Mouse (Mus musculus) layer of hippocampus, adult 8-10 months (tissue): Measurements from ENCODE around the gene Mfsd13b. TPM values are rescaled to one million over a fixed set of nuclear protein-coding genes. Genes with fewer than 3 reads are reported as not detected.

Experiments used
- DNase-seq, 2 experiments: peaks; one replicate each; pipeline ENCODE4 v3.0.0; 2022; ENCODE audit warnings: low spot score in 2 of 2
- total RNA-seq, 4 experiments: library from RNA; stranded (reverse); gene quantifications; 2 replicates each; pipeline ENCODE4 v1.2.4; 2022

Gene Mfsd13b
- total RNA-seq, 4 experiments from 2014 or later = 0.92 to 3.2 (median 1.4) TPM

DNA sequence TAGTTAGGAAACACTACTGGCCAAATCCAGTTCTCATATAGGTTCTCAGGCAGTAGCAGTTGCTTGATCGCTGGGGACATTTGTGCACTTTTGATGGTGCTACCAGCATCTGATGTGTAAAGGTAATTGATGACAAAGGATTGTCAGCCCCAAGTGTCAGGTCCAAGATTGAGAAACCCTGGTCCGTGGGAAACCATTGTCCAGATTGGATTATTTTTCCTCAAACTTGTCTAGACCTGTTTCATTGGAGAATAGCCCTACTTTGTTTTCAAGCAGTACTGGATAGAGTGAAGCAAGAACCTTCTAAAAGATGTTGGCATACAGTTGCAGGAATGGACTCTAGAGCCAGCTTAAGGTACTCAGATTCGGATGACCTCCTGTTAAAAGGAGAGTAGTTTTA is 60.7 kb downstream of the Mfsd13b start:
- no peak for DNase-seq

DNA sequence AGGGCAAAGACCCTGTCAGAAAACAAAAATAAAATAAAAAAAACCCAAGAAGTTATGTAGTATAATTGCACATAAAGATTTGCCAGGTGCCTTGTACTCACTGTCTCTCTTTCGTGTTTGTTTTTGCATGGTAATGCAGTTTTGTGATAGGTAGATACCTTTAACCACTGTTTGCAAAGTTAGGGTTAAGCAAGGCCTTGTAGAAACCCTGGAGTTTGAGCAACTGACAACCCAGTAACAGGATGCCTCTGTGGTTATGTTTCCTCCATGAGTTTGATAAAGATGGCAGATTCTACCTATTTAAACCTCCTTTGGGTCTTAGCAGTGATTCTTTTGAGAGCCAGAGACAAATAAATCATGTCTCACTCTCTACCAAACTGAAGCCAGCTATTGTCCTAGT is 61.2 kb downstream of the Mfsd13b start:
- no peak for DNase-seq

DNA sequence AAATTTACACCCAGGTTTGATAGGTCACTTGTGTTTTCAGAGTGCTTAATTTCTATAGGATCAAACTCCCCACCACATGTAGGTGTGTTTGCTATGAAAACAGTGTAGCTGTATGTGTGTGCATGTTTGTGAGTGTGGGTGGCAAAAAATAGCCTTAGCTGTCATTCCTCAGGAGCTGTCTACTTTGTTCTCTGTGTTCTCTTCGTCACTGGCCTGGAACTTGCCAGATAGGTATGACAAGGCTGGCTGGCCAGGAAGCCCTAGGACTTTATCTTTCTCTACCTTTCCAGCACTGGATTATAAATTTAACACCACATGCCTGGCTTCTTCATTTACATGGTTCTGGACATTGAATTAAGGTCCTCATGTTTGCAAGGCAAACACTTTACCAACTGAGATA is 61.9 kb downstream of the Mfsd13b start:
- DNase-seq = no peak

DNA sequence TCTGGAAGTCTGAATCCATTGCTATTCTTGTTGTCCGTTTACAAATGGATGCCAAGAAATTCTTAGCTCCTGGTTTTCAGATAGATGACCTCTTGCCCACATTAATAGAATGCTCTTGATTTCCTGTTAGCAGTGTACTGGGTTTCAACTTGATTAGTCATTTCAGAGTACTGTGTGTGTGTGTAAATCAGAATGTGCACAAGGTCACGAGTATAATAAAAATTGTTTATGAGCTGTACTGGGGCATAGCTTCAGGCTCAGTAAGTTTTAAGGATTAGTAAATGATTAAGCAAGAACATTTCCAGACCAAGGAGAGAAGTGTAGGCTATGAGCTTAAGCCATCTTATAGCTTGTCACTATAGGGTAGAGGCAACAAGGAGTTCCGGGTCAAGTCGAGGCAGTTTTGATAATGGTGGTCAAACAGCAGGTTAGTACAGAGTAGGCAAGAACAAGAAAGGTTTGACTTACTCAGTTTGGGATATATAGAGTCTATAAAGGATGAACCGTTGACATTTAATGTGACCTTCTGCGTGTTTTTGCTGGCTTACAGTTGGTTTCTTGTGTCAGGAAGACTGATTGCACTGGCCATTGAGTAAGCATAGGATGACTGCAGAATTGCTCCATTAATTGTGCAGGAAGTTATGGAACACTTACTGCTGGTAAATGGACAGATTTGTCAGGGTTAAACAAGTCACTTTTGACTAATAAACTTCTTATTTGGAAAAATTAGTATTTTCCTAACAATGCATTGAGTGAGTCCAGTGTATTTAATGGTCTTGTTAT is 63.6 kb downstream of the Mfsd13b start:
- DNase-seq = no peak

DNA sequence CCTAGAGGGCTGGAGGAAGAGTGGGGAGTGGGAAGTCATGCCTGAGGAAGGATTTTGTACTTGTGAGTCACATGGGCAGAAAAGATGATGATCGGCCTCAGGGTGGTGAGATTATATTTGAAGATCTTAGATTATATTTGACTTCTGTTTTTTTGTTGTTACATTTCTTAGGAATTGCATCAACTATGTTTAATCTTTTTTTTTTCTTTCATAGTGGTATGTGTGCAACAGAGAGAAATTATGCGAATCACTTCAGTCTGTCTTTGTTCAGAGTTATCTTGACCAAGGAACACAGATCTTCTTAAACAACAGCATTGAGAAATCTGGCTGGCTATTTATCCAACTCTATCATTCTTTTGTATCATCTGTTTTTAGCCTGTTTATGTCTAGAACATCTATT is 65.3 kb downstream of the Mfsd13b start:
- DNase-seq = no peak

DNA sequence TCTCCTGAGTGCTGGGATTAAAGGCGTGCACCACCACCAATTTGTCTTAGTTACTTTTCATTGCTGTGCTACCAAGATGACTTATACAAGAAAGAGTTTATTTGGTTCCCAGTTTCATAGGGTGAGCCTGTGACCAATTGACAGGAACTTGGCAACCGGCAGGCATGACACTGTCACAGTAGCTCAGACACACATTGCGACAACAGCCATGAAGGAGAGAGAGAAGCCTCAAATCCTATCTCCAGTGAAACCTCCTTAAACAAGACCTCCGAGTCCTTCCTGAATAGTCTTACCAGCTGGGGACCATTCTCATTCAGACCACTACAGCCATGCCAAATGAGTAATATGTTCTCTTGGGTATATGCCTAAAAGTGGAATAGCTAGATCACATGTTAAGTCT is 70.8 kb downstream of the Mfsd13b start:
- DNase-seq = no peak

DNA sequence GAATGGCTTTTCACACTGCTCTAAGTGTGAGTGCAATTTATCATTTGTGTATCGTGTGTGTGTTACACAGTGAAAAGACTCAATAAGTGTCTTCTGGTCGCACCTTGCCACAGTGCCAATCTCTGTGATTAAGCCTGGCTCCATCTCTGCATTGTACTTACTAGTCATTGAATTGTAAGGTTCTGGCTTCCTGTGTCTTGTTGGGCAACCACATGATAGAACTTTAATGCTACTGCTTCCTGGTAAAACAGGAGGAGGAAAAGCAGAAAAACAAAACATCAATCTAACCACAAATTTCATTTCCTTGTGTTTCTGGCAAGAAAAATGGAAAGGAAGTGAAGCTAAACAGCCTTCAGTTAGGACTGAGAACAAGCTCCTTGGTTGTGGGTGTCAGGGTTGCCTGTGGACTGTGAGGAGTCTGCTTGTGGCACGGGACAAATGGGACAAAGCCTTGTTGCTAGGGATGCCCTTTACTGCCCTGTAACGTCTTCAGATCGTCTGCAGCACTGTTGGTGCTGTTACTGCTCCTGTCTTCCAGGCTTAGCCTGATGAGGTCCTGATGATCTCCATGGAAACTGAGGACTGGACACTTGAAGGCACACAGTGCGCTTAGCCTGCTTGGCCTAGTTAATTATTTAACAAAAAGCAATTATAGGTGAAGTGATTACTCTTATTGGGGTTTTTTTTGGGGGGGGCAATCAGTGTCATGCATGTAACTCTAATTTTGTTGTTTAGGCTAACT is 77.3 kb downstream of the Mfsd13b start:
- no peak for DNase-seq

DNA sequence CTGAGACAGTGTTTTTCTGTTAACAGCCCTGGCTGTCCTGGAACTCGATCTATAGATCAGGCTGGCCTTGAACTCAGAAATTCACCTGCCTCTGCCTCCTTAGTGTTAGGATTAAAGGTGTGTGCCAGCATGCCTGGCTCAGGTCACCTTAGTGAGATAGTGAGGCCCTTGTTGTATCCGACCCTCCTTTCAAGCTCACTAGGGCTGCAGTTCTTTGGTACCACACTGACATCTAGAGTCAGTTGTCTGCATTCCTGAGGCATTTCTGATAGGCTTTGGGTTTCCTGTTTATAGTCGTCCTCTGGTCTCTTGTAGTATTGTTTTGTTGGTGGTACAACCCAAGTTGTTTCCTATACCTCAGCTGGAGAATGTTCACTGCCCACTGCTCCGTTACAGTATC is 82.0 kb downstream of the Mfsd13b start:
- DNase-seq = no peak

Other genes with a start within 250 kb of the Mfsd13b start
- gene Vwa3a, start 243.2 kb upstream of the Mfsd13b start, total RNA-seq = 10 to 100 TPM; 15.7 to 19.1 (median 17.9) TPM
- under 1 TPM in 1 of 4 experiments, not detected in 3; 0.33 TPM for gene Gm5737, start 170.1 kb upstream of the Mfsd13b start, total RNA-seq
- 10 to 100 TPM; 28.4 to 35.9 (median 32.0) TPM for gene Eef2k, start 139.7 kb upstream of the Mfsd13b start, total RNA-seq
- gene Polr3e, start 64.8 kb upstream of the Mfsd13b start, total RNA-seq = 10 to 100 TPM; 26.5 to 30.1 (median 29.6) TPM
- gene Cdr2, start 197 bp upstream of the Mfsd13b start, total RNA-seq = 1 to 10 TPM; 4.7 to 6.9 (median 4.9) TPM
- gene Mettl9, start 51.9 kb downstream of the Mfsd13b start, total RNA-seq = 10 to 100 TPM; 75.9 to 92.0 (median 87.8) TPM
- gene Igsf6, start 92.1 kb downstream of the Mfsd13b start, total RNA-seq = 1 to 10 TPM in 2 of 4 experiments, under 1 TPM in 2; 0.28 to 2.8 (median 0.99) TPM
- gene Otoa, start 99.1 kb downstream of the Mfsd13b start, total RNA-seq = under 1 TPM; 0.19 to 0.51 (median 0.32) TPM